Mouse (Mus musculus) layer of hippocampus, postnatal 10 days (tissue): Measurements from ENCODE around the gene Tenm2. TPM values are rescaled to one million over a fixed set of nuclear protein-coding genes. Genes with fewer than 3 reads are reported as not detected.

Experiments
- DNase-seq, 2 experiments: peaks; one replicate each; pipeline ENCODE4 v3.0.0; 2021; ENCODE audit warnings: low spot score in 2 of 2
- total RNA-seq, 2 experiments: library from RNA; stranded (reverse); gene quantifications; 2 replicates each; pipeline ENCODE4 v1.2.3; 2021

Tenm2 gene
- total RNA-seq, 2 experiments from 2014 or later, result 183 to 230 TPM

GRCm38 (mm10) chr11:36490085-36490484 lies 745.7 kb downstream of the Tenm2 start:
- DNase-seq, result peak in 1 of 2 experiments; percentile 44

- no peak for DNase-seq
Measured at GRCm38 (mm10) chr11:36488666-36489065, 747.1 kb downstream of the Tenm2 start.

- no peak for DNase-seq
Measured at GRCm38 (mm10) chr11:36486092-36486491, 749.7 kb downstream of the Tenm2 start.

- no peak for DNase-seq
Measured at GRCm38 (mm10) chr11:36484466-36485069, 751.2 kb downstream of the Tenm2 start.

GRCm38 (mm10) chr11:36482136-36482535 lies 753.6 kb downstream of the Tenm2 start:
- no peak for DNase-seq

- DNase-seq, result no peak
Measured at GRCm38 (mm10) chr11:36481524-36481923, 754.2 kb downstream of the Tenm2 start.

GRCm38 (mm10) chr11:36481086-36481485 lies 754.7 kb downstream of the Tenm2 start:
- DNase-seq, result no peak

- DNase-seq, result no peak
Measured at GRCm38 (mm10) chr11:36469811-36470551, 765.8 kb downstream of the Tenm2 start.

GRCm38 (mm10) chr11:36458451-36458850 lies 777.3 kb downstream of the Tenm2 start:
- DNase-seq, result no peak

- no peak for DNase-seq
Measured at GRCm38 (mm10) chr11:36454076-36454475, 781.7 kb downstream of the Tenm2 start.

GRCm38 (mm10) chr11:36452436-36452835 lies 783.3 kb downstream of the Tenm2 start:
- DNase-seq, result no peak

GRCm38 (mm10) chr11:36446351-36446750 lies 789.4 kb downstream of the Tenm2 start:
- no peak for DNase-seq

- DNase-seq, result no peak
Measured at GRCm38 (mm10) chr11:36443821-36444220, 791.9 kb downstream of the Tenm2 start.

- DNase-seq, result no peak
Measured at GRCm38 (mm10) chr11:36441801-36442200, 794.0 kb downstream of the Tenm2 start.

GRCm38 (mm10) chr11:36436251-36436650 lies 799.5 kb downstream of the Tenm2 start:
- no peak for DNase-seq

- peak in 1 of 2 experiments; percentile 41 for DNase-seq
Measured at GRCm38 (mm10) chr11:36428947-36429346, 806.8 kb downstream of the Tenm2 start.

- no peak for DNase-seq
Measured at GRCm38 (mm10) chr11:36424959-36425358, 810.8 kb downstream of the Tenm2 start.

- no peak for DNase-seq
Measured at GRCm38 (mm10) chr11:36420047-36420446, 815.7 kb downstream of the Tenm2 start.

GRCm38 (mm10) chr11:36415244-36415643 lies 820.5 kb downstream of the Tenm2 start:
- DNase-seq, result no peak

GRCm38 (mm10) chr11:36410881-36411280 lies 824.9 kb downstream of the Tenm2 start:
- no peak for DNase-seq

GRCm38 (mm10) chr11:36395803-36396710 lies 839.7 kb downstream of the Tenm2 start:
- peak in 1 of 2 experiments; percentile 27 for DNase-seq

- DNase-seq, result no peak
Measured at GRCm38 (mm10) chr11:36384696-36385095, 851.1 kb downstream of the Tenm2 start.
